Mouse (Mus musculus): ENCODE measurements around the gene Srsf7. TPM values are rescaled to one million over a fixed set of nuclear protein-coding genes. Genes with fewer than 3 reads are reported as not detected.
"Not testable (repeated sequence)": the region's sequence is repeated elsewhere in the genome, so short reads cannot be mapped to it uniquely, and the experiment has no call there.

The Srsf7 gene
- polyA plus RNA-seq, 1 experiment from 2014 or later: 949 TPM

GRCm38 (mm10) chr17:80224326-80225116 is 17.4 kb upstream of the Srsf7 start, which contains the start of gene Gemin6:
Gemin6 (plus strand) TSS chr17:80224441.
- Histone ChIP-seq H3K27ac (peak within 1 kb of the TSS; percentile 89), H3K4me1 (no peaks in the 10 kb centered on the region; the same call in 1 of the 2 replicates), H3K9me3 (replicated peaks) (no peaks in the 10 kb centered on the region), H3K36me3 (peaks cover 26% of the 10 kb centered on the region), H3K4me3 (peak within 1 kb of the TSS; percentile 68), H3K27me3 (ENCODE audit: low read depth, poor library complexity, severe bottlenecking) (no peaks in the 10 kb centered on the region)
- WGBS: under 1% methylated on average over 33 of the region's 33 CpGs
- peak; percentile 88 for DNase-seq (ENCODE audit: low spot score)

DNA sequence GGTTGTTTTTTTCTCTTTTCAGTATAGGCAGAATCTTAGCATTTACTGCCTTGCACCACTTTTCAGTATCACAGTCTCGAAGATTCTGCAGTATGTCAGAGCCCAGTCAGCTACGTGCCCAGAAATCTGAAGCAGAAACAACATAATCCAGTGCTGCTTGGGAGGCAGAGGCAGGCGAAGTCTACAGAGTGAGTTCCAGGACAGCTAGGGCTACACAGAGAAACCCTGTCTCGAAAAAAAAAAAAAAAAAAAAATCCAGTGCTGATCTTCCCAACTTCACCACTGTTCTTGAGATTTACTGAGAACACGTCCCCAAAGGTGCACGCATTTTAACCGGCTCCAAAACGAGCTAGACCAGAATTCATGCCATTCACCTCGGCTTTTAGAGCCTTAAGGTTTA is 16.7 kb upstream of the Srsf7 start:
- Histone ChIP-seq H3K9me3 (replicated peaks) (no peaks in the 10 kb centered on the region), H3K27me3 (ENCODE audit: low read depth, poor library complexity, severe bottlenecking) (no peaks in the 10 kb centered on the region), H3K27ac (peak overlapping the region; percentile 89), H3K36me3 (peaks cover 19% of the 10 kb centered on the region), H3K4me1 (no peaks in the 10 kb centered on the region; the same call in 1 of the 2 replicates), H3K4me3 (peak overlapping the region; percentile 68)
- DNase-seq (ENCODE audit: low spot score): no peak
- WGBS: 15% methylated on average over 9 of the region's 9 CpGs

DNA sequence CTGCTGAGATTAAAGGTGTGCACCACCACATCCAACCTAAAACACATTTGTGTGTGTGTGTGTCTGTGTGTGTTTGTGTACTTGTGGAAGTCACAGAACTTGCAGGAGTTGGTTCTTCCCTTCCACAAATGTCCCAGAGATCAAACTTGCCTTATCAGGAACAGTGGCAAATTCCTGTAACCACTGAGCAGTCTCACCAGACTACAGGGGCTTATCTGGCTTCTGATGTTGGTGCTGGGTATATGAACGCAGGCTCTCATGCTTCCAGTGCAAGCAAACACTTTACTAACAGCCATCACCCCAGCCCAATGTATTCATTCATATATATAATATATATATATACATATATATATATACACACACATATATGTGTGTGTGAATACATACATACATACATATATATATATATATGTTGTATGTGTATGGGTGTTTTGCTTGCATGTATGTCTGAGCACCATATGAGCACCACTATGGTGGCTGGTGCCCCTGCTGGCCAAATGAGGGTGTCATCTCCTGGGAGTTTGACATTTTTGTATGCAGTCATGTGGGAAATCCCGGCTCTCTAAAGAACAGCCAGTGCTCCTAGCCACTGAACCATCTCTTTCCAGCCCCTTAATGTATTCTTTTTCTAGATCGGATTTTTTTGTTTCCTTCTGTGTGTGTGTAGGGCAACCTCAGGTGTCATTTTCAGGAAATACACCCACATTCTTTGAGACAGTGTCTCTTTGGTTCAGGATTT is 15.0 kb upstream of the Srsf7 start:
- DNase-seq (ENCODE audit: low spot score): no peak
- peaks cover 2% of the 10 kb centered on the region; the same call in 1 of the 2 replicates for H3K36me3 ChIP-seq
- H3K4me3 ChIP-seq: no peak overlapping the region
- H3K27ac ChIP-seq: no peak overlapping the region
- H3K27me3 ChIP-seq (ENCODE audit: low read depth, poor library complexity, severe bottlenecking): no peaks in the 10 kb centered on the region
- no peaks in the 10 kb centered on the region for H3K9me3 ChIP-seq (replicated peaks)
- WGBS: 77% methylated on average over 3 of the region's 3 CpGs
- H3K4me1 ChIP-seq: no peaks in the 10 kb centered on the region; the same call in 1 of the 2 replicates

GRCm38 (mm10) chr17:80221202-80221601 is 14.1 kb upstream of the Srsf7 start:
- Histone ChIP-seq H3K27me3 (ENCODE audit: low read depth, poor library complexity, severe bottlenecking) (no peaks in the 10 kb centered on the region), H3K4me3 (no peak overlapping the region), H3K9me3 (replicated peaks) (no peaks in the 10 kb centered on the region), H3K4me1 (no peaks in the 10 kb centered on the region; the same call in 1 of the 2 replicates), H3K27ac (no peak overlapping the region), H3K36me3 (no peaks in the 10 kb centered on the region)
- WGBS: 77% methylated on average over 9 of the region's 9 CpGs
- DNase-seq (ENCODE audit: low spot score): no peak

DNA sequence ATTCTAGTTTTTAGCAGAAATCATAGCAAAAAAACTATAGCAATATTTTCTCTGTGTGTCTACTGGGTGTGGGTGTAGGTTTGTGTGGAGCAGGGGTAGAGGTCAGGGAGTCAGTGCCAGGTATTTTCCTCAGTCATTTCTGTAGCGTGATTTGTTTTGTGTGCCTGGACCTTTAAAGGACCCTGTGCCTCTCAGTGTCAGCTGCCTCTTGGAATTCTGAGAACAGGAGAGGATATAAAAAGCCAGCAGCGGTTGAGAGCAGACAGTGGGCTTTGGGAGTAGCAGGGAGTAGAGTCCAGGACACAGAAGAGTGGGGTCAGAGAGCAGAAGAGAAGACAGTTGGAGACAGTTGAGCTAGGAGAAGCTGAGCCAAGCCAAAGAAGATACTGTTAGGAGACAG is 13.0 kb upstream of the Srsf7 start:
- no peaks in the 10 kb centered on the region for H3K36me3 ChIP-seq
- H3K27me3 ChIP-seq (ENCODE audit: low read depth, poor library complexity, severe bottlenecking): no peaks in the 10 kb centered on the region
- no peak for DNase-seq (ENCODE audit: low spot score)
- no peaks in the 10 kb centered on the region for H3K9me3 ChIP-seq (replicated peaks)
- H3K27ac ChIP-seq: no peak overlapping the region
- H3K4me3 ChIP-seq: no peak overlapping the region
- no peaks in the 10 kb centered on the region; the same call in 1 of the 2 replicates for H3K4me1 ChIP-seq
- WGBS: 76% methylated on average over 2 of the region's 2 CpGs

DNA sequence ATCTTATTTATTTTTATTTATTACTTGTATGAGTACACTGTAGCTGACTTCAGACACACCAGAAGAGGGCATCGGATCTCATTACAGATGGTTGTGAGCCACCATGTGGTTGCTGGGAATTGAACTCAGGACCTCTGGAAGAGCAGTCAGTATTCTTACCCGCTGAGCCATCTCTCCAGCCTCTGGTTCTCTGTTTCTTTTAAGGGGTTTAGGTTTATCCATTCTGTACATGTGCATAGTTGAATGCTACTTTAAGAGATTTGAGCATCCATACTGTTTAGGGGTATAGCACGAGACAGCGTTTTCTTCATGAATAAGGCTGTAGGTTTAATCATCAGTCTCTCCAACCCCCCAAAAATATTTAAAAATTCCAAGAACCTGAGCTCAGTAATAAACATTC is 6.9 kb upstream of the Srsf7 start:
- H3K9me3 ChIP-seq (replicated peaks); H3K27ac ChIP-seq; DNase-seq (ENCODE audit: low spot score); H3K36me3 ChIP-seq; H3K27me3 ChIP-seq (ENCODE audit: low read depth, poor library complexity, severe bottlenecking); H3K4me1 ChIP-seq; H3K4me3 ChIP-seq: not testable (repeated sequence)
- WGBS: 93% methylated on average over 4 of the region's 4 CpGs

GRCm38 (mm10) chr17:80206301-80206670 is 821 bp downstream of the Srsf7 start:
- H3K27me3 ChIP-seq (ENCODE audit: low read depth, poor library complexity, severe bottlenecking): no peaks in the 10 kb centered on the region
- H3K9me3 ChIP-seq (replicated peaks): no peaks in the 10 kb centered on the region
- H3K36me3 ChIP-seq: peaks cover 47% of the 10 kb centered on the region
- peaks cover 8% of the 10 kb centered on the region for H3K4me1 ChIP-seq
- peak overlapping the region; percentile 98 for H3K4me3 ChIP-seq
- under 1% methylated on average over 36 of the region's 36 CpGs for WGBS
- H3K27ac ChIP-seq: peak overlapping the region; percentile 100
- peak; percentile 74 for DNase-seq (ENCODE audit: low spot score)

DNA sequence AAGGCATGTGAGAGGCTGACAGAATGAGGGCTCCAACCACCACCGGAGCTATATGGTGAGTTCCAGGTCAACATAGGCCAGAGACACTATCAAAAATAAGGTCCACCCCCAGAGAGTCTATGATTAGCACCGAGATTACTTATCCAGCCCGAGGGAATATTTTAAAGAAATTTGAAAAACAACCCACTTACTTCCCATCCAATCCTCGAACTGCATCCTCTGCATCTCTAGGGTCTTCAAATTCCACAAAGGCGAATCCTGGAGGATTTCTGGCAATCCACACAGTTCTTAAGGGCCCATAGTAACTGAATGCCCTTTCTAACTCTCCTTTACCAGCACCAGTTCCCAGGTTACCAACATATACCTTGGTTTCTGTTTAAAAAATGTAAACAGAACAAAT is 1.4 kb downstream of the Srsf7 start:
- 50% methylated on average over 5 of the region's 5 CpGs for WGBS
- H3K4me1 ChIP-seq: peaks cover 8% of the 10 kb centered on the region
- no peak for DNase-seq (ENCODE audit: low spot score)
- H3K27ac ChIP-seq: peak overlapping the region; percentile 100
- H3K9me3 ChIP-seq (replicated peaks): no peaks in the 10 kb centered on the region
- peak overlapping the region; percentile 98 for H3K4me3 ChIP-seq
- H3K36me3 ChIP-seq: peaks cover 54% of the 10 kb centered on the region
- no peaks in the 10 kb centered on the region for H3K27me3 ChIP-seq (ENCODE audit: low read depth, poor library complexity, severe bottlenecking)

DNA sequence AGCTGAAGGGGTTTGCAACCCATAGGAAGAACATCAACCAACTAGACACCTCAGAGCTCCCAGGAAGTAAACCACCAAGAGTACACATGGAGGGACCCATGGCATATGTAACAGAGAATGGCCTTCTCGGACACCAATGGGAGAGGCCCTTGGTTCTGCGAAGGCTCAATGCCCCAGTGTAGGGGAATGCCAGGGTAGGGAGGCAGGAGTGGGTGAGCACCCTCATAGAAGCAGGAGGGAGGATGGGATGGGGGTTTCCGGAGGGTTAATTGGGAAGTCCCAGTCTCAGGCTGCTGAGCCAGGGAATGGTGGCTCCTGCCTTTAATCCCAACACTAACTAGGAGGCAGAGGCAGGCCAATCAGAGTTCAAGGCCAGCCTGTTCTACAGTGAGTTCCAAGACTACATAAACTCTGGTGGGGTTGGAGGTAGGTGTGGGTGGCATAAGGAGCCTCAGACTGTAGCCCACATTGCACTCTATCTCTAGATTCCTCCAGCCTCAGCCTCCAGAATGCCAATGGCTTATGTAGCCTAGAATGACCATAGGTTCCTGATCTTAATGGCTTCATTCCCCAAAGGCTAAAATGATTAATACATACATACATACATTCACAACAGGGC is 7.8 kb downstream of the Srsf7 start:
- H3K4me3 ChIP-seq: no peak overlapping the region
- 85% methylated on average over 3 of the region's 3 CpGs for WGBS
- DNase-seq (ENCODE audit: low spot score): no peak
- H3K27me3 ChIP-seq (ENCODE audit: low read depth, poor library complexity, severe bottlenecking): no peaks in the 10 kb centered on the region
- peaks cover 98% of the 10 kb centered on the region for H3K36me3 ChIP-seq
- H3K27ac ChIP-seq: no peak overlapping the region
- H3K4me1 ChIP-seq: no peaks in the 10 kb centered on the region
- H3K9me3 ChIP-seq (replicated peaks): no peaks in the 10 kb centered on the region

GRCm38 (mm10) chr17:80193075-80193474 is 14.0 kb downstream of the Srsf7 start:
- Histone ChIP-seq H3K27ac (no peak overlapping the region), H3K9me3 (replicated peaks) (no peaks in the 10 kb centered on the region), H3K4me1 (no peaks in the 10 kb centered on the region), H3K4me3 (no peak overlapping the region), H3K27me3 (ENCODE audit: low read depth, poor library complexity, severe bottlenecking) (no peaks in the 10 kb centered on the region), H3K36me3 (peaks cover 42% of the 10 kb centered on the region)
- 79% methylated on average over 5 of the region's 5 CpGs for WGBS
- no peak for DNase-seq (ENCODE audit: low spot score)

DNA sequence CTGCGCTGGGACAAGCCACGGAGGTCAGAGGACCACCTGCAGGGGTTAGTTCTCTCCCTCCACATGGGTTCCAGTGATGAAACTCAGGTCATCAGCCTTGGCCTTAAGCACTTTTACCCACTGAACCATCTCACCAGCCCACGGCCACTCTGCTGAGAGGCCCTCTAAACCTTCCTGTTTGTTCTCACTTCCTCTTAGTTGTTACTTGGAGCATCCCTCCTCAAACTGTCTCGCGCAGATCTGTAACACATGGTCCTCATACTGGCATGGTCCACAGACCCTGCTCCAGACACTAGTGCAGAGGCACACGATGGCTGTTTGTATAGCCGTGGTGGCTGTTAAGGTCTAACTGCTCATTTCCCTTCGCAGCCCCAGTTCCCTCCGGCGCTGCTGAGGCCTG is 23.5 kb downstream of the Srsf7 start:
- no peaks in the 10 kb centered on the region for H3K36me3 ChIP-seq
- H3K4me3 ChIP-seq: no peak overlapping the region
- no peaks in the 10 kb centered on the region for H3K9me3 ChIP-seq (replicated peaks)
- DNase-seq (ENCODE audit: low spot score): no peak
- no peak overlapping the region for H3K27ac ChIP-seq
- H3K27me3 ChIP-seq (ENCODE audit: low read depth, poor library complexity, severe bottlenecking): no peaks in the 10 kb centered on the region
- 83% methylated on average over 10 of the region's 10 CpGs for WGBS
- H3K4me1 ChIP-seq: no peaks in the 10 kb centered on the region

GRCm38 (mm10) chr17:80180468-80180867 is 26.6 kb downstream of the Srsf7 start:
- Histone ChIP-seq H3K9me3 (replicated peaks) (no peaks in the 10 kb centered on the region), H3K4me1 (no peaks in the 10 kb centered on the region), H3K27ac (no peak overlapping the region), H3K4me3 (no peak overlapping the region), H3K27me3 (ENCODE audit: low read depth, poor library complexity, severe bottlenecking) (no peaks in the 10 kb centered on the region), H3K36me3 (no peaks in the 10 kb centered on the region)
- DNase-seq (ENCODE audit: low spot score): no peak

- Histone ChIP-seq H3K4me1 (peaks cover 4% of the 10 kb centered on the region), H3K27me3 (ENCODE audit: low read depth, poor library complexity, severe bottlenecking) (no peaks in the 10 kb centered on the region), H3K36me3 (no peaks in the 10 kb centered on the region), H3K4me3 (no peak overlapping the region), H3K27ac (no peak overlapping the region), H3K9me3 (replicated peaks) (no peaks in the 10 kb centered on the region)
- under 1% methylated on average over 6 of the region's 6 CpGs for WGBS
- DNase-seq (ENCODE audit: low spot score): peak; percentile 77
Observed at GRCm38 (mm10) chr17:80179959-80180358, 27.1 kb downstream of the Srsf7 start.

Data from limb, embryonic 10.5 days (tissue).